Mouse (Mus musculus) E14TG2a.4 (cell line): ENCODE results near the gene Dpp7.

Experiments used
- CTCF ChIP-seq: conservative IDR thresholded peaks from 2 replicates; pipeline ENCODE4 v1.5.1; 2014; ENCODE audit warnings: low read length
- POU5F1 ChIP-seq: IDR thresholded peaks from 2 replicates; pipeline ENCODE4 v1.6.1; 2014; ENCODE audit warnings: low read length, borderline replicate concordance

GRCm38 (mm10) chr2:25303452-25303851 lies 52.7 kb downstream of the Dpp7 start:
- TF ChIP-seq CTCF (no peak), POU5F1 (no peak)
